Mouse (Mus musculus) hindbrain, embryonic 13.5 days (tissue): ENCODE data around the gene Fmnl1. TPM values are rescaled to one million over a fixed set of nuclear protein-coding genes. Genes with fewer than 3 reads are reported as not detected.
"Not testable (repeated sequence)": the region's sequence is repeated elsewhere in the genome, so short reads cannot be mapped to it uniquely, and the experiment has no call there.

ENCODE experiments used
- ATAC-seq: fragments of 200-750 bp; cut with Nextera tagmentation; 2 replicates; pipeline ENCODE4 v1.8.0; 2017; ENCODE audit warnings: moderate TSS enrichment; ENCODE audit not compliant: low FRiP score
- H3K27ac ChIP-seq: fragments of 300-500 bp; sonication (generic); 2 replicates; pipeline ENCODE4 v1.5.1; 2015; ENCODE audit warnings: inconsistent platforms, mild to moderate bottlenecking, moderate library complexity
- H3K27me3 ChIP-seq: fragments of 300-500 bp; sonication (generic); 2 replicates; pipeline ENCODE4 v1.6.1; 2015; ENCODE audit warnings: mild to moderate bottlenecking, inconsistent platforms
- H3K36me3 ChIP-seq: fragments of 300-500 bp; sonication (generic); 2 replicates; pipeline ENCODE4 v1.6.1; 2015; ENCODE audit warnings: mild to moderate bottlenecking, inconsistent platforms
- H3K4me1 ChIP-seq: fragments of 300-500 bp; sonication (generic); replicated peaks from 2 replicates; pipeline ENCODE4 v1.6.1; 2015; ENCODE audit warnings: inconsistent platforms
- H3K4me2 ChIP-seq: fragments of 300-500 bp; sonication (generic); 2 replicates; pipeline ENCODE4 v1.6.1; 2015; ENCODE audit warnings: inconsistent platforms, mild to moderate bottlenecking, moderate library complexity
- H3K4me3 ChIP-seq: fragments of 300-500 bp; sonication (generic); 2 replicates; pipeline ENCODE4 v1.5.1; 2015; ENCODE audit warnings: mild to moderate bottlenecking, inconsistent platforms
- H3K9ac ChIP-seq: fragments of 300-500 bp; sonication (generic); 2 replicates; pipeline ENCODE4 v1.6.1; 2015; ENCODE audit warnings: mild to moderate bottlenecking, inconsistent platforms
- H3K9me3 ChIP-seq: fragments of 300-500 bp; sonication (generic); 2 replicates; pipeline ENCODE4 v1.6.1; 2016; ENCODE audit warnings: inconsistent platforms
- WGBS: fragments of 180-500 bp; shearing (Covaris S2); methylation state at CpG from one replicate; pipeline ENCODE4 v1.1.7; 2015; 5-methylcytosine and 5-hydroxymethylcytosine counted together
- polyA plus RNA-seq: library from polyadenylated mRNA; unstranded; fragments of >200 nt; fragmentation: Nextera tagmentation; extraction: Ambion mirVana; gene quantifications from 2 replicates; pipeline ENCODE4 v1.2.1, GENCODE M21; 2015

Fmnl1 gene
- polyA plus RNA-seq, 1 experiment from 2014 or later: 3.3 TPM

GRCm38 (mm10) chr11:103218517-103218901 is 47.6 kb downstream of the Fmnl1 start:
- peak overlapping the region; percentile 96 for H3K4me2 ChIP-seq
- ATAC-seq: peak; percentile 25
- H3K9ac ChIP-seq: peak overlapping the region; percentile 81
- 18% methylated on average over 6 of the region's 6 CpGs for WGBS
- H3K36me3 ChIP-seq: peaks cover 24% of the 10 kb centered on the region
- peak overlapping the region; percentile 55 for H3K4me3 ChIP-seq
- peaks cover 11% of the 10 kb centered on the region for H3K4me1 ChIP-seq
- peak overlapping the region; percentile 82 for H3K27ac ChIP-seq
- H3K9me3 ChIP-seq: no peaks in the 10 kb centered on the region
- peaks cover 12% of the 10 kb centered on the region for H3K27me3 ChIP-seq

GRCm38 (mm10) chr11:103219259-103219658 is 48.4 kb downstream of the Fmnl1 start:
- Histone ChIP-seq H3K9ac (no peak overlapping the region), H3K9me3 (no peaks in the 10 kb centered on the region), H3K27ac (no peak overlapping the region), H3K27me3 (peaks cover 12% of the 10 kb centered on the region), H3K4me1 (peaks cover 13% of the 10 kb centered on the region), H3K36me3 (peaks cover 32% of the 10 kb centered on the region), H3K4me3 (no peak overlapping the region), H3K4me2 (no peak overlapping the region)
- 90% methylated on average over 5 of the region's 5 CpGs for WGBS
- no peak for ATAC-seq

GRCm38 (mm10) chr11:103219995-103220394 is 49.1 kb downstream of the Fmnl1 start:
- Histone ChIP-seq H3K36me3 (peaks cover 38% of the 10 kb centered on the region), H3K27me3 (peaks cover 12% of the 10 kb centered on the region), H3K4me1 (peaks cover 16% of the 10 kb centered on the region), H3K4me2 (no peak overlapping the region), H3K27ac (no peak overlapping the region), H3K4me3 (no peak overlapping the region), H3K9ac (no peak overlapping the region), H3K9me3 (no peaks in the 10 kb centered on the region)
- no peak for ATAC-seq
- WGBS: 90% methylated on average over 4 of the region's 4 CpGs

- Histone ChIP-seq H3K4me2 (no peak overlapping the region), H3K4me3 (no peak overlapping the region), H3K9me3 (no peaks in the 10 kb centered on the region), H3K27ac (no peak overlapping the region), H3K4me1 (peaks cover 19% of the 10 kb centered on the region), H3K27me3 (peaks cover 10% of the 10 kb centered on the region), H3K36me3 (peaks cover 49% of the 10 kb centered on the region), H3K9ac (no peak overlapping the region)
- ATAC-seq: no peak
- 93% methylated on average over 6 of the region's 6 CpGs for WGBS
These were observed 50.5 kb downstream of the Fmnl1 start for GRCm38 (mm10) chr11:103221437-103221836.

- H3K27ac ChIP-seq, H3K4me3 ChIP-seq, H3K9ac ChIP-seq, H3K9me3 ChIP-seq, ATAC-seq, H3K27me3 ChIP-seq, H3K4me2 ChIP-seq: not testable (repeated sequence)
- Histone ChIP-seq H3K4me1 (peaks cover 15% of the 10 kb centered on the region), H3K36me3 (peaks cover 62% of the 10 kb centered on the region)
- 88% methylated on average over 4 of the region's 4 CpGs for WGBS
These were observed 51.8 kb downstream of the Fmnl1 start for GRCm38 (mm10) chr11:103222718-103223117.

GRCm38 (mm10) chr11:103223444-103223843 is 52.5 kb downstream of the Fmnl1 start:
- 91% methylated on average over 10 of the region's 10 CpGs for WGBS
- peaks cover 66% of the 10 kb centered on the region for H3K36me3 ChIP-seq

GRCm38 (mm10) chr11:103223951-103224456 is 53.1 kb downstream of the Fmnl1 start:
- Histone ChIP-seq H3K27me3 (0 out of 2 replicates have a peak, but pooled peaks cover 4% of the 10 kb centered on the region), H3K27ac (no peak overlapping the region; the same call in 1 of the 2 replicates), H3K4me1 (peaks cover 8% of the 10 kb centered on the region; the same call in 1 of the 2 replicates), H3K9me3 (no peaks in the 10 kb centered on the region), H3K4me2 (no peak overlapping the region), H3K9ac (no peak overlapping the region), H3K4me3 (no peak overlapping the region), H3K36me3 (peaks cover 72% of the 10 kb centered on the region)
- ATAC-seq: no peak
- WGBS: 63% methylated on average over 18 of the region's 18 CpGs

More at GRCm38 (mm10) chr11:103223444-103223843, 52.5 kb downstream of the Fmnl1 start:
- Histone ChIP-seq H3K4me1 (peaks cover 11% of the 10 kb centered on the region), H3K9me3 (no peaks in the 10 kb centered on the region), H3K9ac (no peak overlapping the region), H3K4me2 (no peak overlapping the region), H3K27ac (no peak overlapping the region), H3K4me3 (no peak overlapping the region), H3K27me3 (0 out of 2 replicates have a peak, but pooled peaks cover 4% of the 10 kb centered on the region)
- ATAC-seq: no peak

- no peak for ATAC-seq
- H3K36me3 ChIP-seq: peaks cover 63% of the 10 kb centered on the region
- H3K27ac ChIP-seq: no peak overlapping the region
- H3K9me3 ChIP-seq: 0 out of 2 replicates have a peak, but pooled peaks cover 4% of the 10 kb centered on the region
- 98% methylated on average over 2 of the region's 2 CpGs for WGBS
- no peak overlapping the region for H3K4me2 ChIP-seq
- H3K4me1 ChIP-seq: peaks cover 5% of the 10 kb centered on the region; the same call in 1 of the 2 replicates
- no peak overlapping the region for H3K9ac ChIP-seq
- H3K4me3 ChIP-seq: no peak overlapping the region
- no peaks in the 10 kb centered on the region for H3K27me3 ChIP-seq
These were observed 58.7 kb downstream of the Fmnl1 start for GRCm38 (mm10) chr11:103229608-103230007.

GRCm38 (mm10) chr11:103230626-103231025 is 59.7 kb downstream of the Fmnl1 start:
- no peak overlapping the region for H3K9ac ChIP-seq
- H3K9me3 ChIP-seq: 0 out of 2 replicates have a peak, but pooled peaks cover 4% of the 10 kb centered on the region
- WGBS: 94% methylated on average over 19 of the region's 19 CpGs
- H3K4me3 ChIP-seq: no peak overlapping the region
- H3K27ac ChIP-seq: no peak overlapping the region
- H3K4me1 ChIP-seq: no peaks in the 10 kb centered on the region
- H3K36me3 ChIP-seq: peaks cover 53% of the 10 kb centered on the region
- H3K4me2 ChIP-seq: no peak overlapping the region
- H3K27me3 ChIP-seq: no peaks in the 10 kb centered on the region
- no peak for ATAC-seq

- H3K36me3 ChIP-seq: peaks cover 56% of the 10 kb centered on the region
- 0 out of 2 replicates have a peak, but pooled peaks cover 4% of the 10 kb centered on the region for H3K9me3 ChIP-seq
- H3K4me2 ChIP-seq: no peak overlapping the region
- ATAC-seq: no peak
- no peak overlapping the region for H3K4me3 ChIP-seq
- H3K27ac ChIP-seq: no peak overlapping the region
- no peaks in the 10 kb centered on the region for H3K27me3 ChIP-seq
- 96% methylated on average over 7 of the region's 7 CpGs for WGBS
- no peak overlapping the region for H3K9ac ChIP-seq
- no peaks in the 10 kb centered on the region for H3K4me1 ChIP-seq
These were observed 60.5 kb downstream of the Fmnl1 start for GRCm38 (mm10) chr11:103231367-103231766.

- Histone ChIP-seq H3K4me2 (no peak overlapping the region), H3K9me3 (0 out of 2 replicates have a peak, but pooled peaks cover 4% of the 10 kb centered on the region), H3K4me1 (no peaks in the 10 kb centered on the region), H3K4me3 (no peak overlapping the region), H3K9ac (no peak overlapping the region), H3K27me3 (no peaks in the 10 kb centered on the region), H3K36me3 (peaks cover 54% of the 10 kb centered on the region), H3K27ac (no peak overlapping the region)
- 32% methylated on average over 7 of the region's 7 CpGs for WGBS
- no peak for ATAC-seq
These were observed 62.1 kb downstream of the Fmnl1 start for GRCm38 (mm10) chr11:103232966-103233365.

- Histone ChIP-seq H3K4me2 (no peak overlapping the region), H3K9me3 (0 out of 2 replicates have a peak, but pooled peaks cover 2% of the 10 kb centered on the region), H3K4me3 (no peak overlapping the region), H3K27ac (no peak overlapping the region), H3K4me1 (no peaks in the 10 kb centered on the region), H3K36me3 (peaks cover 57% of the 10 kb centered on the region), H3K27me3 (no peaks in the 10 kb centered on the region), H3K9ac (no peak overlapping the region)
- WGBS: 78% methylated on average over 1 of the region's 1 CpGs
- no peak for ATAC-seq
These were observed 63.5 kb downstream of the Fmnl1 start for GRCm38 (mm10) chr11:103234447-103234846.

- H3K36me3 ChIP-seq: peaks cover 52% of the 10 kb centered on the region
- H3K9ac ChIP-seq: no peak overlapping the region; the same call in 1 of the 2 replicates
- H3K27ac ChIP-seq: no peak overlapping the region
- peaks cover 3% of the 10 kb centered on the region for H3K4me1 ChIP-seq
- 82% methylated on average over 11 of the region's 11 CpGs for WGBS
- H3K4me3 ChIP-seq: no peak overlapping the region
- no peak for ATAC-seq
- H3K4me2 ChIP-seq: no peak overlapping the region
- H3K27me3 ChIP-seq: no peaks in the 10 kb centered on the region
- no peaks in the 10 kb centered on the region for H3K9me3 ChIP-seq
These were observed 64.8 kb downstream of the Fmnl1 start for GRCm38 (mm10) chr11:103235702-103236101.
